Mouse (Mus musculus) megakaryocyte, embryonic 14.5 days (primary cell): ENCODE data around the gene Setdb1.

Source experiments
- FLI1 ChIP-seq: IDR thresholded peaks from 2 replicates; pipeline ENCODE4 v1.6.1; 2012; ENCODE audit warnings: low read length, inconsistent platforms, mixed read lengths
- GATA1 ChIP-seq: IDR thresholded peaks from 3 replicates; pipeline ENCODE4 v1.6.1; 2012; ENCODE audit warnings: mixed read lengths, low read length, inconsistent platforms, borderline replicate concordance

GRCm38 (mm10) chr3:95295321-95296102 lies 61.5 kb downstream of the Setdb1 start:
- TF ChIP-seq GATA1 (no peak), FLI1 (no peak)
